Mouse (Mus musculus) liver, adult 10 weeks (tissue): Measurements from ENCODE around the gene Slc7a5. TPM values are rescaled to one million over a fixed set of nuclear protein-coding genes. Genes with fewer than 3 reads are reported as not detected.

ENCODE experiments used
- polyA plus RNA-seq: library from polyadenylated mRNA; stranded (reverse); fragments of 350-450 nt; fragmentation: Illumina TruSeq; extraction: RNeasy Lipid Tissue Mini Kit (QIAGEN cat#74804); gene quantifications from one replicate; pipeline ENCODE4 v1.2.3, GENCODE M21; 2014; ENCODE audit warnings: low read depth, low replicate concordance

Gene Slc7a5
- polyA plus RNA-seq: 0.56 TPM

GRCm38 (mm10) chr8:121907587-121908248 lies at the start of gene Slc7a5:
Gene Slc7a5 (minus strand): TSS chr8:121907694.

GRCm38 (mm10) chr8:121949222-121949800 lies 41.8 kb upstream of the Slc7a5 start, which contains the start of gene Banp:
Gene Banp (plus strand): TSS chr8:121949750.

GRCm38 (mm10) chr8:121944831-121945230 lies 37.3 kb upstream of the Slc7a5 start, which contains the start of gene Car5a:
Gene Car5a (minus strand): TSS chr8:121944904.

Other genes starting within 250 kb of the Slc7a5 start
- not detected for gene Jph3, start 178.1 kb downstream of the Slc7a5 start, polyA plus RNA-seq
- 1.9 TPM for gene Klhdc4, start 78.1 kb downstream of the Slc7a5 start, polyA plus RNA-seq
- 8.0 TPM for gene Car5a, start 37.2 kb upstream of the Slc7a5 start, polyA plus RNA-seq
- gene Banp, start 42.1 kb upstream of the Slc7a5 start, polyA plus RNA-seq: 1.5 TPM